Mouse (Mus musculus) midbrain, embryonic 16.5 days (tissue): ENCODE data around the gene Fgfr2. TPM values are rescaled to one million over a fixed set of nuclear protein-coding genes. Genes with fewer than 3 reads are reported as not detected.

Experiments
- ATAC-seq: fragments of 200-750 bp; cut with Nextera tagmentation; 2 replicates; pipeline ENCODE4 v1.8.0; 2017; ENCODE audit warnings: moderate TSS enrichment
- H3K27ac ChIP-seq: fragments of 300-500 bp; sonication (generic); 2 replicates; pipeline ENCODE4 v1.5.1; 2014; ENCODE audit warnings: mild to moderate bottlenecking, low read length, mixed read lengths
- H3K27me3 ChIP-seq: fragments of 300-500 bp; sonication (generic); 2 replicates; pipeline ENCODE4 v1.6.1; 2014; ENCODE audit warnings: low read depth, low read length, mixed read lengths; ENCODE audit not compliant: control insufficient read depth, insufficient read depth
- H3K36me3 ChIP-seq: fragments of 300-500 bp; sonication (generic); 2 replicates; pipeline ENCODE4 v1.6.1; 2014; ENCODE audit warnings: mild to moderate bottlenecking, low read length, moderate library complexity, mixed read lengths; ENCODE audit not compliant: control insufficient read depth, insufficient read depth
- H3K4me1 ChIP-seq: fragments of 300-500 bp; sonication (generic); 2 replicates; pipeline ENCODE4 v1.6.1; 2014; ENCODE audit warnings: mild to moderate bottlenecking, low read length, mixed read lengths; ENCODE audit not compliant: control insufficient read depth, insufficient read depth
- H3K4me2 ChIP-seq: fragments of 300-500 bp; sonication (generic); 2 replicates; pipeline ENCODE4 v1.6.1; 2014; ENCODE audit warnings: mild to moderate bottlenecking, low read length, mixed read lengths
- H3K4me3 ChIP-seq: fragments of 300-500 bp; sonication (generic); 2 replicates; pipeline ENCODE4 v1.5.1; 2014; ENCODE audit warnings: low read depth, mild to moderate bottlenecking, low read length, moderate library complexity, mixed read lengths
- H3K9ac ChIP-seq: fragments of 300-500 bp; sonication (generic); 2 replicates; pipeline ENCODE4 v1.6.1; 2014; ENCODE audit warnings: low read depth, low read length, mixed read lengths
- H3K9me3 ChIP-seq: fragments of 300-500 bp; sonication (generic); replicated peaks from 2 replicates; pipeline ENCODE4 v1.6.1; 2014; ENCODE audit warnings: mild to moderate bottlenecking, low read length, mixed read lengths; ENCODE audit not compliant: control insufficient read depth, poor library complexity, severe bottlenecking
- WGBS: fragments of 180-500 bp; shearing (Covaris S2); extraction: QIAGEN DNeasy Blood & Tissue Kit; methylation state at CpG from one replicate; pipeline ENCODE4 v1.1.7; 2014; 5-methylcytosine and 5-hydroxymethylcytosine counted together
- polyA plus RNA-seq: library from polyadenylated mRNA; unstranded; fragments of >200 nt; fragmentation: Nextera tagmentation; extraction: Ambion mirVana; gene quantifications from 2 replicates; pipeline ENCODE4 v1.2.1, GENCODE M21; 2015

Fgfr2 gene
- polyA plus RNA-seq, 1 experiment from 2014 or later: 23.8 TPM

- no peaks in the 10 kb centered on the region for H3K9me3 ChIP-seq
- WGBS: 87% methylated on average over 7 of the region's 7 CpGs
- no peak overlapping the region for H3K9ac ChIP-seq
- no peak overlapping the region for H3K4me3 ChIP-seq
- no peaks in the 10 kb centered on the region for H3K4me1 ChIP-seq
- no peak overlapping the region for H3K4me2 ChIP-seq
- H3K27ac ChIP-seq: no peak overlapping the region
- no peaks in the 10 kb centered on the region for H3K27me3 ChIP-seq
- no peaks in the 10 kb centered on the region for H3K36me3 ChIP-seq
- ATAC-seq: no peak
Measured at GRCm38 (mm10) chr7:130984294-130984693, 2138.9 kb downstream of the Fgfr2 start.

GRCm38 (mm10) chr7:130982881-130983280 is 2140.3 kb downstream of the Fgfr2 start:
- no peak overlapping the region for H3K27ac ChIP-seq
- H3K4me3 ChIP-seq: no peak overlapping the region
- H3K9ac ChIP-seq: no peak overlapping the region
- 74% methylated on average over 3 of the region's 3 CpGs for WGBS
- no peaks in the 10 kb centered on the region for H3K9me3 ChIP-seq
- no peak for ATAC-seq
- no peaks in the 10 kb centered on the region for H3K27me3 ChIP-seq
- H3K36me3 ChIP-seq: no peaks in the 10 kb centered on the region
- H3K4me2 ChIP-seq: no peak overlapping the region
- no peaks in the 10 kb centered on the region for H3K4me1 ChIP-seq

DNA sequence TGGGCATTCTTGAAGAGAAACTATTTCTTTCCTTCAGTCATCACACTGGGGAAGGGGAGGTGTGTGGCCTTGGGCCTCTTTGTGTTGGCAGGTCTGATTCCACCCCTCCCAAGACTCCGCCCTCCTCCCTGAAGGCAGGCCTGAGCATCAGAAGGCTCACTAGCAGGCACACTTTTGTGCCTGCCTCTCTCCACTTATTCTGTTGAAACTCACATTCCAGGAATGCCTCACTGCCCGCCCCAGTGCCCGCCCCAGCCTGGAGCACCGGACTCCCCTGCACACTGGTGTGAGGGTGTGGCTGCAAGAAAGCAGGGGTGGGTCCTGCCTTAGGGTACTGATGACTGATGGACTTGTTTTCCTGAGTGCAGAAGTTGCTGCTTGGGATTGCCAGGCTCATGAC is 2140.8 kb downstream of the Fgfr2 start:
- H3K9ac ChIP-seq: no peak overlapping the region
- H3K9me3 ChIP-seq: no peaks in the 10 kb centered on the region
- H3K27ac ChIP-seq: no peak overlapping the region
- ATAC-seq: no peak
- no peak overlapping the region for H3K4me3 ChIP-seq
- no peaks in the 10 kb centered on the region for H3K27me3 ChIP-seq
- no peak overlapping the region for H3K4me2 ChIP-seq
- H3K36me3 ChIP-seq: no peaks in the 10 kb centered on the region
- 0 out of 2 replicates have a peak, but pooled peaks cover 3% of the 10 kb centered on the region for H3K4me1 ChIP-seq
- 35% methylated on average over 4 of the region's 4 CpGs for WGBS

DNA sequence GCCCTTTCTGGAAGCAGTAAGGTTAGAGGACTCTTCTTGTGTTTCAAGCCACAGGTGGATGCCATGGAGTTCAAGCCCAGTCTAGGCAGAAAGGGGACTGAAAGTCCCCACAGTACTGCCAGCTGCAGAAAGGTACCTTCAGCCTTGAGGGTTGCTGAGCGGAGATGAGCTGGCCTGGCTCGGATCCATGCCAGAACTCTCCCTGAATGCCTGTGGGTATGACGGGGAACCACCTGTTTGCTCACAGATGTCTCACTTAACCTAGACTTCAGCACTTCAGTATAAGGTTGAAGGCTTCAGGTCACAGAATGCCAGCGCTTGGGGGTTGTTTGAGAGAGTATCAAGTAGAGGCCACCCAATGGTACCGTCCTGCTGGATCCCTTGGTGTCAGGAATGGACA is 2143.0 kb downstream of the Fgfr2 start:
- Histone ChIP-seq H3K4me2 (no peak overlapping the region), H3K9ac (no peak overlapping the region), H3K9me3 (no peaks in the 10 kb centered on the region), H3K36me3 (no peaks in the 10 kb centered on the region), H3K4me3 (no peak overlapping the region), H3K27ac (no peak overlapping the region), H3K4me1 (0 out of 2 replicates have a peak, but pooled peaks cover 3% of the 10 kb centered on the region), H3K27me3 (no peaks in the 10 kb centered on the region)
- WGBS: 87% methylated on average over 5 of the region's 5 CpGs
- no peak for ATAC-seq

DNA sequence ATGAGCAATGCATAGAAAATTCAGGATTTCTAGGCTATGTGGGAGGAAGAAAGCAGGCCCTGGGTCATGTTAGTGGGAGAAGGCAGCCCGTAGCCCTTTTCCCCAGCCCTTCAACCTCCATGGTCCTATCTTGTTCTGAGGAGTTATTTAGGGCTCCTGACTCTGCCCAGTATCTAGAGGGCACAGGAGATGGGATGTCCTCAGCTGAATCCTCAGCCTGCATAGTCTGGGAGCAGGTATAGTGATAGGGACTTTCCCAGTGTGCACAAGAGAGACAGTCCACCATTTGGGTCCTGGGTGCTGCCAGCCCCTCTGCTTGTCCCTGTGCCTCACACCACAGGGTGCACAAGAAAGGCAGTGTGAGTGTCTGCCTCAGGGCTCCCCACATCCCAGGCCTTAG is 2144.6 kb downstream of the Fgfr2 start:
- Histone ChIP-seq H3K27me3 (no peaks in the 10 kb centered on the region), H3K27ac (no peak overlapping the region), H3K4me2 (no peak overlapping the region), H3K4me1 (0 out of 2 replicates have a peak, but pooled peaks cover 3% of the 10 kb centered on the region), H3K4me3 (no peak overlapping the region), H3K9ac (no peak overlapping the region), H3K9me3 (no peaks in the 10 kb centered on the region), H3K36me3 (no peaks in the 10 kb centered on the region)
- WGBS: 76% methylated on average over 1 of the region's 1 CpGs
- no peak for ATAC-seq

GRCm38 (mm10) chr7:130977794-130978521 is 2145.2 kb downstream of the Fgfr2 start:
- H3K9me3 ChIP-seq: no peaks in the 10 kb centered on the region
- WGBS: 48% methylated on average over 5 of the region's 5 CpGs
- H3K27ac ChIP-seq: no peak overlapping the region
- no peaks in the 10 kb centered on the region for H3K36me3 ChIP-seq
- 0 out of 2 replicates have a peak, but pooled peaks cover 3% of the 10 kb centered on the region for H3K4me1 ChIP-seq
- no peaks in the 10 kb centered on the region for H3K27me3 ChIP-seq
- H3K4me3 ChIP-seq: no peak overlapping the region
- no peak overlapping the region for H3K9ac ChIP-seq
- ATAC-seq: peak; percentile 56
- no peak overlapping the region for H3K4me2 ChIP-seq

- no peaks in the 10 kb centered on the region for H3K27me3 ChIP-seq
- H3K9ac ChIP-seq: no peak overlapping the region
- 0 out of 2 replicates have a peak, but pooled peaks cover 3% of the 10 kb centered on the region for H3K4me1 ChIP-seq
- no peak overlapping the region for H3K4me2 ChIP-seq
- no peaks in the 10 kb centered on the region for H3K9me3 ChIP-seq
- H3K36me3 ChIP-seq: no peaks in the 10 kb centered on the region
- peak; percentile 32; the same call in 1 of the 2 replicates for ATAC-seq
- WGBS: 47% methylated on average over 13 of the region's 13 CpGs
- H3K4me3 ChIP-seq: no peak overlapping the region
- H3K27ac ChIP-seq: no peak overlapping the region
Measured at GRCm38 (mm10) chr7:130976305-130976935, 2146.7 kb downstream of the Fgfr2 start.

- no peak for ATAC-seq
- Histone ChIP-seq H3K36me3 (no peaks in the 10 kb centered on the region), H3K9me3 (no peaks in the 10 kb centered on the region), H3K4me1 (0 out of 2 replicates have a peak, but pooled peaks cover 3% of the 10 kb centered on the region), H3K4me3 (no peak overlapping the region), H3K9ac (no peak overlapping the region), H3K27ac (no peak overlapping the region), H3K4me2 (no peak overlapping the region), H3K27me3 (no peaks in the 10 kb centered on the region)
- 89% methylated on average over 9 of the region's 9 CpGs for WGBS
Measured at GRCm38 (mm10) chr7:130972767-130973166, 2150.4 kb downstream of the Fgfr2 start.

DNA sequence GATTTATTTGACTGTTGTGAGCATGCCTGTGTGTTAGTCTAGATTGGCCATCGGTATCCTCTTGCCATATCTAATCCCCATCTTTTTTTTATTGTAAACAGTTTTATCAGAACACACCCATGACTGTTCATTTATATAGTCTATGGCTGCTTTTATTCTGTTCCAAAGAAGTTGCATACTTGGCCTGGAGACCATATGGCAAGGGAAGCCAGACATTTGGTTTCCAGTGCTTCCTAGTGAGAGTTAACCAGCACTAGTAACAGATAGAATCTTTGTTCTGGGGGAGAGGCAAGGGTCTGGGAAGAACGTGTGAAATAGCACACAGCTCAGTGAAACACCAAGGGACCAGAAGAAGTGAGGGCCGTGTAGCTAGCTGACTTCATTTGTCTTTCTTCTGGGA is 2153.6 kb downstream of the Fgfr2 start:
- WGBS: 64% methylated on average over 3 of the region's 3 CpGs

More for the DNA sequence above, 2153.6 kb downstream of the Fgfr2 start:
- no peaks in the 10 kb centered on the region for H3K36me3 ChIP-seq
- H3K4me3 ChIP-seq: no peak overlapping the region
- H3K27ac ChIP-seq: no peak overlapping the region
- no peak for ATAC-seq
- H3K4me2 ChIP-seq: no peak overlapping the region
- no peak overlapping the region for H3K9ac ChIP-seq
- H3K9me3 ChIP-seq: no peaks in the 10 kb centered on the region
- H3K4me1 ChIP-seq: no peaks in the 10 kb centered on the region; the same call in 1 of the 2 replicates
- H3K27me3 ChIP-seq: no peaks in the 10 kb centered on the region
